Comparison of ENCODE assay signal across 20 mouse cellular contexts in the genomic region with DNA sequence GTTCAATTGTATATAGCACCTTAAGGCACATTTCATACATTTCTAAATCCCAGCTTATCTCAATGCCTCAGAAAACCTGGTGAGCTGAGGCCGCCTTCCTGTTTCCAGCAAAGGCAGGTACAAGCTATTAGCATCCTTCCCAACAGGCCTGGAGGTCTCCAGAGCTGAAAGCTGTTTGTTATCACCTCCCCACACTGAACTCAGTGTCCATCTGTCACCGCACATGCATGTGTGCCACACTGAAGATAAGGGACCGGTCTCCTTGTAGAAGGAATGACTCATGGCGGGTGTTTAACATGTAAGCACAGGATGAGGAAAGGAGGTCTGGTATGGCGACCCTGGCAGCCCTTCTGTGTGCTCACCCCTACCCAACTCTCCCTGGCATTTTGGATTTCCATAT. TPM values are rescaled to one million over a fixed set of nuclear protein-coding genes. Genes with fewer than 3 reads are reported as not detected.
DNase-seq lines count a peak whose midpoint lies in the region; ATAC-seq lines count a peak whose summit lies in the region.
"Had no signal": no experiment of that assay in that cellular context is flagged by ENCODE, and none has a peak within 500 bp of the region (broad histone marks: within the 10 kb centered on the region; RNA-seq: fewer than 3 reads in every experiment).

No protein-coding gene starts in this region.

- no peaks in the 10 kb centered on the region for H3K27me3 ChIP-seq in heart, embryonic 10.5 days (ENCODE audit: insufficient read depth, poor library complexity, severe bottlenecking)
- H3K27me3 ChIP-seq in liver, embryonic 12.5 days (replicated peaks), result peaks cover 12% of the 10 kb centered on the region
- H3K27me3 ChIP-seq: limb, embryonic 15.5 days; midbrain, embryonic 13.5 days had no signal

- no peak overlapping the region for H3K27ac ChIP-seq in heart, embryonic 10.5 days
- H3K27ac ChIP-seq in liver, embryonic 12.5 days, result peak overlapping the region; percentile 72
- H3K27ac ChIP-seq: embryonic facial prominence, embryonic 10.5 days; heart, adult 2 months; limb, embryonic 15.5 days; midbrain, embryonic 13.5 days had no signal

- H3K9ac ChIP-seq in liver, embryonic 12.5 days, result no peak overlapping the region
- H3K9ac ChIP-seq: limb, embryonic 15.5 days; midbrain, embryonic 13.5 days had no signal

- peak; percentile 85 for DNase-seq in heart, embryonic 10.5 days (ENCODE audit: low spot score)
- no peak for DNase-seq in heart, postnatal 4 days
- peak; percentile 59 for DNase-seq in c-Kit-positive CD71-positive TER-119-positive erythroid progenitor cells, embryonic 14.5 days (ENCODE audit: low spot score)
- no peak for DNase-seq in ovary, postnatal 10 days (ENCODE audit: low spot score)
- no peak for DNase-seq in adrenal gland, adult 2 months
- DNase-seq: adrenal gland, postnatal 10 days; cerebellum, adult 9-10 months; gastrocnemius, postnatal 36 days; heart, adult 2 months; kidney, adult 11 months; kidney, postnatal 4 days; retina, postnatal 1 day; right cerebral cortex, postnatal 25 days had no signal

- H3K36me3 ChIP-seq in heart, embryonic 10.5 days, result no peaks in the 10 kb centered on the region
- H3K36me3 ChIP-seq in liver, embryonic 12.5 days, result no peaks in the 10 kb centered on the region
- H3K36me3 ChIP-seq: embryonic facial prominence, embryonic 10.5 days; limb, embryonic 15.5 days; midbrain, embryonic 13.5 days had no signal

- H3K4me3 ChIP-seq in heart, embryonic 10.5 days, result no peak overlapping the region
- H3K4me3 ChIP-seq in liver, embryonic 12.5 days, result no peak overlapping the region
- H3K4me3 ChIP-seq: embryonic facial prominence, embryonic 10.5 days; heart, adult 2 months; limb, embryonic 15.5 days; midbrain, embryonic 13.5 days had no signal

- no peaks in the 10 kb centered on the region for H3K9me3 ChIP-seq in heart, embryonic 10.5 days
- H3K9me3 ChIP-seq in liver, embryonic 12.5 days (replicated peaks), result no peaks in the 10 kb centered on the region
- H3K9me3 ChIP-seq: embryonic facial prominence, embryonic 10.5 days; limb, embryonic 15.5 days; midbrain, embryonic 13.5 days had no signal

- WGBS in heart, embryonic 10.5 days, result 61% methylated on average over 5 of the region's 5 CpGs
- WGBS in liver, embryonic 12.5 days (ENCODE audit: insufficient replicate concordance), result 31% methylated on average over 5 of the region's 5 CpGs

- H3K4me2 ChIP-seq in liver, embryonic 12.5 days, result peak overlapping the region; percentile 28
- H3K4me2 ChIP-seq: limb, embryonic 15.5 days; midbrain, embryonic 13.5 days had no signal

- peak; percentile 99 for ATAC-seq in liver, embryonic 12.5 days
- ATAC-seq in megakaryocyte progenitor cell, adult 5-6 weeks (replicated peaks; ENCODE audit: poor library complexity), result peak; percentile 95
- no peak for ATAC-seq in monocyte, adult 5-6 weeks (replicated peaks; ENCODE audit: insufficient number of reproducible peaks, low FRiP score, low TSS enrichment, poor library complexity, severe bottlenecking)
- ATAC-seq: activated CD4-positive, CD25-positive, alpha-beta regulatory T cell, adult 4 months; midbrain, embryonic 13.5 days had no signal

- H3K4me1 ChIP-seq in heart, embryonic 10.5 days, result peaks cover 10% of the 10 kb centered on the region
- peaks cover 27% of the 10 kb centered on the region for H3K4me1 ChIP-seq in liver, embryonic 12.5 days

RNA-seq across cellular contexts. Expression of gene Ntpcr, which starts 18.2 kb away (rescaled TPM):
- polyA plus RNA-seq in heart, embryonic 10.5 days (2016; fragmentation: Nextera tagmentation; extraction: Ambion mirVana), result 25.7 and 26.1 TPM in 2 replicates
- 10 to 100 TPM; 17.1 to 17.3 TPM for total RNA-seq in heart, postnatal 4 days (2021)
- polyA plus RNA-seq in liver, embryonic 12.5 days (2016; fragmentation: Nextera tagmentation; extraction: Ambion mirVana), result 22.2 and 22.5 TPM in 2 replicates
- 50.4 and 51.5 TPM in 2 replicates for total RNA-seq in megakaryocyte progenitor cell, adult 5-6 weeks (2015)
- total RNA-seq in megakaryocyte progenitor cell, adult 5-6 weeks (2017), result 26.9 and 31.3 TPM in 2 replicates
- 11.4 to 17.3 TPM (median 12.7 TPM) in 3 replicates for total RNA-seq in monocyte, adult 5-6 weeks (2017)
- 10 to 100 TPM; 17.2 to 19.2 TPM for total RNA-seq in adrenal gland, adult 2 months (2021)
- polyA plus RNA-seq in adrenal gland, adult 2 months (2012; rRNA removed), result 30.4 and 31.5 TPM in 2 replicates

RNA-seq across cellular contexts. Expression of gene Map10, which starts 41.9 kb away (rescaled TPM):
- polyA plus RNA-seq in heart, embryonic 10.5 days (2016; fragmentation: Nextera tagmentation; extraction: Ambion mirVana), result 6.3 and 7.5 TPM in 2 replicates
- 1 to 10 TPM; 5.4 to 5.9 TPM for total RNA-seq in heart, postnatal 4 days (2021)
- polyA plus RNA-seq in liver, embryonic 12.5 days (2016; fragmentation: Nextera tagmentation; extraction: Ambion mirVana), result 1.3 TPM in 2 replicates
- 1.2 and 1.3 TPM in 2 replicates for total RNA-seq in megakaryocyte progenitor cell, adult 5-6 weeks (2015)
- total RNA-seq in megakaryocyte progenitor cell, adult 5-6 weeks (2017), result 1.1 and 1.3 TPM in 2 replicates
- total RNA-seq in monocyte, adult 5-6 weeks (2017), result 1.5 to 3.0 TPM (median 2.5 TPM) in 3 replicates
- 1 to 10 TPM; 2.9 to 5.5 TPM for total RNA-seq in adrenal gland, adult 2 months (2021)
- polyA plus RNA-seq in adrenal gland, adult 2 months (2012; rRNA removed), result 3.0 and 3.2 TPM in 2 replicates

Comparison
In these comparisons a context has a peak if more than half of its experiments do, and no peak if none do; other contexts are left out.
1. DNase-seq: peak in heart, embryonic 10.5 days (single experiment) and c-Kit-positive CD71-positive TER-119-positive erythroid progenitor cells, embryonic 14.5 days (single experiment); none in heart, postnatal 4 days (single experiment), ovary, postnatal 10 days (single experiment) and adrenal gland, adult 2 months (single experiment).